Mouse (Mus musculus) kidney, embryonic 14.5 days (tissue): ENCODE data around the gene Cd300a. TPM values are rescaled to one million over a fixed set of nuclear protein-coding genes. Genes with fewer than 3 reads are reported as not detected.
"Not testable (repeated sequence)": the region's sequence is repeated elsewhere in the genome, so short reads cannot be mapped to it uniquely, and the experiment has no call there.

Experiments used
- ATAC-seq: fragments of 200-750 bp; cut with Nextera tagmentation; 2 replicates; pipeline ENCODE4 v1.8.0; 2017; ENCODE audit warnings: moderate number of reproducible peaks, mild to moderate bottlenecking, moderate TSS enrichment, moderate library complexity; ENCODE audit not compliant: low FRiP score, low TSS enrichment
- H3K27ac ChIP-seq: fragments of 300-500 bp; sonication (generic); 2 replicates; pipeline ENCODE4 v1.5.1; 2014; ENCODE audit warnings: low read depth, mild to moderate bottlenecking, low read length, moderate library complexity, mixed read lengths
- H3K27me3 ChIP-seq: fragments of 300-500 bp; sonication (generic); 2 replicates; pipeline ENCODE4 v1.6.1; 2014; ENCODE audit warnings: mild to moderate bottlenecking, low read length; ENCODE audit not compliant: control insufficient read depth, insufficient read depth
- H3K36me3 ChIP-seq: fragments of 300-500 bp; sonication (generic); 2 replicates; pipeline ENCODE4 v1.6.1; 2014; ENCODE audit warnings: low read length, mixed read lengths; ENCODE audit not compliant: control insufficient read depth, insufficient read depth
- H3K4me1 ChIP-seq: fragments of 300-500 bp; sonication (generic); 2 replicates; pipeline ENCODE4 v1.6.1; 2014; ENCODE audit warnings: low read length, mixed read lengths; ENCODE audit not compliant: control insufficient read depth, insufficient read depth
- H3K4me2 ChIP-seq: fragments of 300-500 bp; sonication (generic); replicated peaks from 2 replicates; pipeline ENCODE4 v1.6.1; 2014; ENCODE audit warnings: low read depth, mild to moderate bottlenecking, low read length
- H3K4me3 ChIP-seq: fragments of 300-500 bp; sonication (generic); 2 replicates; pipeline ENCODE4 v1.5.1; 2014; ENCODE audit warnings: mild to moderate bottlenecking, low read length
- H3K9ac ChIP-seq: fragments of 300-500 bp; sonication (generic); 2 replicates; pipeline ENCODE4 v1.6.1; 2014; ENCODE audit warnings: low read depth, mild to moderate bottlenecking, low read length, moderate library complexity
- H3K9me3 ChIP-seq: fragments of 300-500 bp; sonication (generic); 2 replicates; pipeline ENCODE4 v1.6.1; 2016; ENCODE audit warnings: low read length; ENCODE audit not compliant: control insufficient read depth
- WGBS: fragments of 180-500 bp; shearing (Covaris S2); extraction: QIAGEN DNeasy Blood & Tissue Kit; methylation state at CpG from one replicate; pipeline ENCODE4 v1.1.7; 2014; 5-methylcytosine and 5-hydroxymethylcytosine counted together
- polyA plus RNA-seq: library from polyadenylated mRNA; unstranded; fragments of >200 nt; fragmentation: Nextera tagmentation; extraction: Ambion mirVana; gene quantifications from 2 replicates; pipeline ENCODE4 v1.2.1, GENCODE M21; 2014

The Cd300a gene
- polyA plus RNA-seq, 1 experiment from 2014 or later: 1.2 TPM

GRCm38 (mm10) chr11:114909538-114909937, 19.7 kb downstream of the Cd300a start:
- H3K36me3 ChIP-seq, H3K4me2 ChIP-seq, H3K4me1 ChIP-seq, H3K9me3 ChIP-seq, ATAC-seq, H3K27me3 ChIP-seq, H3K4me3 ChIP-seq, H3K9ac ChIP-seq, H3K27ac ChIP-seq: not testable (repeated sequence)
- WGBS: 43% methylated on average over 3 of the region's 3 CpGs

- peak; percentile 79 for ATAC-seq
- Histone ChIP-seq H3K27ac (no peak overlapping the region), H3K4me2 (no peak overlapping the region), H3K9me3 (no peaks in the 10 kb centered on the region), H3K4me3 (no peak overlapping the region), H3K9ac (no peak overlapping the region), H3K27me3 (no peaks in the 10 kb centered on the region), H3K4me1 (no peaks in the 10 kb centered on the region), H3K36me3 (no peaks in the 10 kb centered on the region)
- 14% methylated on average over 9 of the region's 9 CpGs for WGBS
Measured at GRCm38 (mm10) chr11:114912847-114913246, 23.0 kb downstream of the Cd300a start.

- Histone ChIP-seq H3K4me3 (no peak overlapping the region), H3K9ac (no peak overlapping the region), H3K27me3 (no peaks in the 10 kb centered on the region), H3K36me3 (no peaks in the 10 kb centered on the region), H3K4me1 (no peaks in the 10 kb centered on the region), H3K27ac (no peak overlapping the region), H3K4me2 (no peak overlapping the region), H3K9me3 (no peaks in the 10 kb centered on the region)
- WGBS: 56% methylated on average over 7 of the region's 7 CpGs
- no peak for ATAC-seq
Measured at GRCm38 (mm10) chr11:114914978-114915377, 25.1 kb downstream of the Cd300a start.

- Histone ChIP-seq H3K4me1 (no peaks in the 10 kb centered on the region), H3K4me2 (no peak overlapping the region), H3K27me3 (no peaks in the 10 kb centered on the region), H3K9me3 (no peaks in the 10 kb centered on the region), H3K27ac (no peak overlapping the region), H3K36me3 (no peaks in the 10 kb centered on the region), H3K9ac (no peak overlapping the region), H3K4me3 (no peak overlapping the region)
- ATAC-seq: no peak
- WGBS: 75% methylated on average over 6 of the region's 6 CpGs
Measured at GRCm38 (mm10) chr11:114917120-114917519, 27.3 kb downstream of the Cd300a start.

- no peaks in the 10 kb centered on the region for H3K36me3 ChIP-seq
- H3K9me3 ChIP-seq: 0 out of 2 replicates have a peak, but pooled peaks cover 2% of the 10 kb centered on the region
- no peak overlapping the region for H3K4me2 ChIP-seq
- no peaks in the 10 kb centered on the region for H3K27me3 ChIP-seq
- no peak overlapping the region for H3K4me3 ChIP-seq
- no peak overlapping the region for H3K27ac ChIP-seq
- no peak overlapping the region for H3K9ac ChIP-seq
- ATAC-seq: no peak
- WGBS: 81% methylated on average over 4 of the region's 4 CpGs
- no peaks in the 10 kb centered on the region for H3K4me1 ChIP-seq
Measured at GRCm38 (mm10) chr11:114922439-114922838, 32.6 kb downstream of the Cd300a start.

- H3K4me2 ChIP-seq: no peak overlapping the region
- H3K4me1 ChIP-seq: no peaks in the 10 kb centered on the region
- WGBS: 71% methylated on average over 4 of the region's 4 CpGs
- H3K27ac ChIP-seq: no peak overlapping the region
- H3K9ac ChIP-seq: no peak overlapping the region
- no peak for ATAC-seq
- H3K9me3 ChIP-seq: 0 out of 2 replicates have a peak, but pooled peaks cover 2% of the 10 kb centered on the region
- H3K27me3 ChIP-seq: no peaks in the 10 kb centered on the region
- no peak overlapping the region for H3K4me3 ChIP-seq
- H3K36me3 ChIP-seq: no peaks in the 10 kb centered on the region
Measured at GRCm38 (mm10) chr11:114923961-114924360, 34.1 kb downstream of the Cd300a start.

- H3K4me3 ChIP-seq: no peak overlapping the region
- no peaks in the 10 kb centered on the region for H3K27me3 ChIP-seq
- H3K36me3 ChIP-seq: no peaks in the 10 kb centered on the region
- no peak overlapping the region for H3K9ac ChIP-seq
- WGBS: 92% methylated on average over 2 of the region's 2 CpGs
- ATAC-seq: no peak
- H3K4me2 ChIP-seq: no peak overlapping the region
- H3K9me3 ChIP-seq: no peaks in the 10 kb centered on the region
- H3K27ac ChIP-seq: no peak overlapping the region
- H3K4me1 ChIP-seq: no peaks in the 10 kb centered on the region
Measured at GRCm38 (mm10) chr11:114929581-114929980, 39.7 kb downstream of the Cd300a start.

- H3K9me3 ChIP-seq: no peaks in the 10 kb centered on the region
- no peaks in the 10 kb centered on the region for H3K27me3 ChIP-seq
- no peaks in the 10 kb centered on the region for H3K4me1 ChIP-seq
- ATAC-seq: no peak
- no peak overlapping the region for H3K4me2 ChIP-seq
- 77% methylated on average over 5 of the region's 5 CpGs for WGBS
- no peaks in the 10 kb centered on the region for H3K36me3 ChIP-seq
- no peak overlapping the region for H3K9ac ChIP-seq
- H3K4me3 ChIP-seq: no peak overlapping the region
- no peak overlapping the region for H3K27ac ChIP-seq
Measured at GRCm38 (mm10) chr11:114931041-114931440, 41.2 kb downstream of the Cd300a start.

- no peaks in the 10 kb centered on the region for H3K4me1 ChIP-seq
- no peaks in the 10 kb centered on the region for H3K9me3 ChIP-seq
- no peaks in the 10 kb centered on the region for H3K36me3 ChIP-seq
- H3K4me2 ChIP-seq: no peak overlapping the region
- H3K27me3 ChIP-seq: no peaks in the 10 kb centered on the region
- H3K4me3 ChIP-seq: no peak overlapping the region
- 74% methylated on average over 4 of the region's 4 CpGs for WGBS
- no peak overlapping the region for H3K27ac ChIP-seq
- no peak for ATAC-seq
- no peak overlapping the region for H3K9ac ChIP-seq
Measured at GRCm38 (mm10) chr11:114933591-114933990, 43.8 kb downstream of the Cd300a start.
